29 mouse cellular contexts compared by ENCODE assay signal in genomic region chr2:108848051-108848450, GRCm38 (mm10).
"Had no signal": no experiment of that assay in that cellular context is flagged by ENCODE, and none has a peak within 500 bp of the region (broad histone marks: within the 10 kb centered on the region; RNA-seq: fewer than 3 reads in every experiment).

No protein-coding gene starts in this region.

- H3K9me3 ChIP-seq: embryonic facial prominence, embryonic 10.5 days; embryonic facial prominence, embryonic 12.5 days; embryonic facial prominence, embryonic 13.5 days; embryonic facial prominence, embryonic 15.5 days; forebrain, embryonic 12.5 days; forebrain, embryonic 13.5 days; forebrain, embryonic 15.5 days had no signal

- H3K4me1 ChIP-seq: embryonic facial prominence, embryonic 10.5 days; embryonic facial prominence, embryonic 12.5 days; embryonic facial prominence, embryonic 13.5 days; embryonic facial prominence, embryonic 15.5 days; forebrain, embryonic 10.5 days; forebrain, embryonic 13.5 days; forebrain, embryonic 15.5 days had no signal

- H3K4me2 ChIP-seq: embryonic facial prominence, embryonic 12.5 days; embryonic facial prominence, embryonic 13.5 days; embryonic facial prominence, embryonic 15.5 days; forebrain, embryonic 12.5 days; forebrain, embryonic 13.5 days; forebrain, embryonic 15.5 days had no signal

- H3K27ac ChIP-seq: embryonic facial prominence, embryonic 10.5 days; embryonic facial prominence, embryonic 12.5 days; embryonic facial prominence, embryonic 13.5 days; embryonic facial prominence, embryonic 15.5 days; forebrain, embryonic 10.5 days; forebrain, embryonic 12.5 days; forebrain, embryonic 13.5 days; forebrain, embryonic 15.5 days; gastrocnemius, adult 2 months; heart, adult 2 months had no signal

- ATAC-seq: forebrain, embryonic 13.5 days; forebrain, embryonic 14.5 days; forebrain, embryonic 15.5 days; forebrain, embryonic 16.5 days; forebrain, postnatal 0 days had no signal

- H3K36me3 ChIP-seq: embryonic facial prominence, embryonic 10.5 days; embryonic facial prominence, embryonic 12.5 days; embryonic facial prominence, embryonic 13.5 days; embryonic facial prominence, embryonic 15.5 days; forebrain, embryonic 10.5 days; forebrain, embryonic 12.5 days; forebrain, embryonic 15.5 days had no signal

- H3K27me3 ChIP-seq: embryonic facial prominence, embryonic 12.5 days; embryonic facial prominence, embryonic 13.5 days; embryonic facial prominence, embryonic 15.5 days; forebrain, embryonic 12.5 days; forebrain, embryonic 13.5 days; forebrain, embryonic 15.5 days had no signal

- H3K4me3 ChIP-seq: embryonic facial prominence, embryonic 10.5 days; embryonic facial prominence, embryonic 12.5 days; embryonic facial prominence, embryonic 13.5 days; embryonic facial prominence, embryonic 15.5 days; erythroblast, embryonic 14.5 days; forebrain, embryonic 10.5 days; forebrain, embryonic 12.5 days; forebrain, embryonic 13.5 days; forebrain, embryonic 15.5 days; gastrocnemius, adult 2 months; heart, adult 2 months had no signal

- H3K9ac ChIP-seq: embryonic facial prominence, embryonic 12.5 days; embryonic facial prominence, embryonic 13.5 days; embryonic facial prominence, embryonic 15.5 days; forebrain, embryonic 12.5 days; forebrain, embryonic 13.5 days; forebrain, embryonic 15.5 days; forebrain, postnatal 0 days had no signal

- DNase-seq: cerebellum, adult 2 months; cerebellum, adult 8-10 months; cerebellum, adult 9-10 months; cerebellum, adult 9-11 months; cerebellum, postnatal 10 days; cerebellum, postnatal 14 days; cerebellum, postnatal 25 days; cerebellum, postnatal 36 days; embryo, embryonic 11 days; forebrain, postnatal 0 days; gastrocnemius, adult 2 months; gastrocnemius, postnatal 10 days; gastrocnemius, postnatal 14 days; gastrocnemius, postnatal 25 days; gastrocnemius, postnatal 36 days; heart, adult 11 months; heart, adult 18-20 months; heart, adult 2 months had no signal
